Mouse (Mus musculus) hindbrain, embryonic 16.5 days (tissue): ENCODE results near the gene Trem2. TPM values are rescaled to one million over a fixed set of nuclear protein-coding genes. Genes with fewer than 3 reads are reported as not detected.
A peak's percentile ranks its signal among the peaks of the same experiment; 100 is the strongest.

Experiments
- ATAC-seq: fragments of 200-750 bp; cut with Nextera tagmentation; 2 replicates; pipeline ENCODE4 v1.8.0; 2017; ENCODE audit warnings: moderate TSS enrichment, moderate library complexity
- H3K27ac ChIP-seq: fragments of 300-500 bp; sonication (generic); 2 replicates; pipeline ENCODE4 v1.5.1; 2014; ENCODE audit warnings: low read depth, mild to moderate bottlenecking, control low read depth, low read length, moderate library complexity
- H3K27me3 ChIP-seq: fragments of 300-500 bp; sonication (generic); replicated peaks from 2 replicates; pipeline ENCODE4 v1.6.1; 2014; ENCODE audit warnings: low read length; ENCODE audit not compliant: control insufficient read depth, insufficient read depth
- H3K36me3 ChIP-seq: fragments of 300-500 bp; sonication (generic); 2 replicates; pipeline ENCODE4 v1.6.1; 2014; ENCODE audit warnings: mild to moderate bottlenecking, low read length, moderate library complexity, mixed read lengths; ENCODE audit not compliant: control insufficient read depth, insufficient read depth
- H3K4me1 ChIP-seq: fragments of 300-500 bp; sonication (generic); 2 replicates; pipeline ENCODE4 v1.6.1; 2014; ENCODE audit warnings: low read depth, low read length; ENCODE audit not compliant: control insufficient read depth, insufficient read depth
- H3K4me2 ChIP-seq: fragments of 300-500 bp; sonication (generic); 2 replicates; pipeline ENCODE4 v1.6.1; 2014; ENCODE audit warnings: mild to moderate bottlenecking, low read length, control low read depth, moderate library complexity
- H3K4me3 ChIP-seq: fragments of 300-500 bp; sonication (generic); 2 replicates; pipeline ENCODE4 v1.5.1; 2014; ENCODE audit warnings: mild to moderate bottlenecking, low read length, control low read depth, moderate library complexity
- H3K9ac ChIP-seq: fragments of 300-500 bp; sonication (generic); 2 replicates; pipeline ENCODE4 v1.6.1; 2014; ENCODE audit warnings: low read depth, mild to moderate bottlenecking, control low read depth, low read length, moderate library complexity
- H3K9me3 ChIP-seq: fragments of 300-500 bp; sonication (generic); 2 replicates; pipeline ENCODE4 v1.6.1; 2014; ENCODE audit warnings: mild to moderate bottlenecking, low read length, moderate library complexity; ENCODE audit not compliant: control insufficient read depth
- WGBS: fragments of 180-500 bp; shearing (Covaris S2); extraction: QIAGEN DNeasy Blood & Tissue Kit; methylation state at CpG from one replicate; pipeline ENCODE4 v1.1.7; 2014; 5-methylcytosine and 5-hydroxymethylcytosine counted together
- polyA plus RNA-seq: library from polyadenylated mRNA; unstranded; fragments of >200 nt; fragmentation: Nextera tagmentation; extraction: Ambion mirVana; gene quantifications from 2 replicates; pipeline ENCODE4 v1.2.1, GENCODE M21; 2015

Trem2 gene
- polyA plus RNA-seq, 1 experiment from 2014 or later = 6.7 TPM

- no peak overlapping the region for H3K9ac ChIP-seq
- H3K36me3 ChIP-seq = no peaks in the 10 kb centered on the region
- no peak overlapping the region for H3K4me3 ChIP-seq
- ATAC-seq = no peak
- 86% methylated on average over 2 of the region's 2 CpGs for WGBS
- H3K4me1 ChIP-seq = no peaks in the 10 kb centered on the region
- no peaks in the 10 kb centered on the region for H3K9me3 ChIP-seq
- H3K4me2 ChIP-seq = no peak overlapping the region
- H3K27ac ChIP-seq = no peak overlapping the region
- H3K27me3 ChIP-seq = no peaks in the 10 kb centered on the region
Observed at GRCm38 (mm10) chr17:48321279-48321678, 24.9 kb upstream of the Trem2 start.

DNA sequence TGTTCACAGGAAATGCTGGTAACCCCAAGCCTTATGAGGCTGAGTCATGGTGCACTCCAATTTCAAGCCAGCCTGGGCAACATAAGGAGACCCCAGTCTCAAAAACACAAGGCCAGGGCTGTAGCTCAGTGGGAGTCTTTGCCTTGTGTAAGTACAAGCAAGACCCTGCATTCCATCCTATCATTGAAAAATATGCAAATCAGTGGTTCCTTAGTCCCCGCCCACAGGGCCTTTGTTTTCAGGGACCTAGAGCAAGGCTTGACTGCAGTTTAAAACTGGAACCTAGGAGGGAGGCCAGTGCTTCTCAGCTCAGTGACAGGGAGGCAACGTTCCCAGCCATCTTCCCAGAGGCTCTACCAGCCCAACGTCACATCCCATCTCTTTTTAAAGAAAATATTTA lies 23.0 kb upstream of the Trem2 start:
- 61% methylated on average over 3 of the region's 3 CpGs for WGBS
- Histone ChIP-seq H3K4me1 (no peaks in the 10 kb centered on the region), H3K27ac (no peak overlapping the region), H3K9me3 (no peaks in the 10 kb centered on the region), H3K9ac (no peak overlapping the region), H3K27me3 (no peaks in the 10 kb centered on the region), H3K4me2 (no peak overlapping the region), H3K36me3 (no peaks in the 10 kb centered on the region), H3K4me3 (no peak overlapping the region)
- ATAC-seq = no peak

- Histone ChIP-seq H3K36me3 (no peaks in the 10 kb centered on the region), H3K4me2 (no peak overlapping the region), H3K4me3 (no peak overlapping the region), H3K9ac (no peak overlapping the region), H3K4me1 (no peaks in the 10 kb centered on the region), H3K9me3 (no peaks in the 10 kb centered on the region), H3K27me3 (no peaks in the 10 kb centered on the region), H3K27ac (no peak overlapping the region)
- WGBS = 98% methylated on average over 5 of the region's 5 CpGs
- ATAC-seq = no peak
Observed at GRCm38 (mm10) chr17:48324258-48324657, 21.9 kb upstream of the Trem2 start.

DNA sequence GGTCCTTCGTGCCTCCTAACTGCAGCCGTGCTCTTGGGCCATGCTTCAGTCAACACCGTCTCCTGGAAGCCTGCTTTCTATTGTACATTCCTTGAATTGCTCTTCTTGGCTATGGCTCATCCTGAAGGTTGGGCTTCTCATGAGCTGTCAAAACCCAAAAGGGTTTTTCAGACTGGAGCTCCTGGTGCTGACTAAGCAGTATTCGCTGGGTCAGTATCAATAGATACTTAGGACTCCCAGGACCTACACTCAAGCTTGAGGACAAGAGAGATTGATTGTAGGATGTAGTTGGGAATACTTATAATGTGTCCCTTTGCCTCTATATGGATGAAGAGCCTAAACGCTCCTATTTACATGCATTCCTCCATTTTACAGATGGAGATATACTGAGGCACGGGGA lies 21.1 kb upstream of the Trem2 start:
- Histone ChIP-seq H3K36me3 (no peaks in the 10 kb centered on the region), H3K4me3 (no peak overlapping the region), H3K4me1 (no peaks in the 10 kb centered on the region), H3K4me2 (no peak overlapping the region), H3K27ac (no peak overlapping the region), H3K27me3 (no peaks in the 10 kb centered on the region), H3K9me3 (no peaks in the 10 kb centered on the region), H3K9ac (no peak overlapping the region)
- no peak for ATAC-seq
- WGBS = 91% methylated on average over 6 of the region's 6 CpGs

DNA sequence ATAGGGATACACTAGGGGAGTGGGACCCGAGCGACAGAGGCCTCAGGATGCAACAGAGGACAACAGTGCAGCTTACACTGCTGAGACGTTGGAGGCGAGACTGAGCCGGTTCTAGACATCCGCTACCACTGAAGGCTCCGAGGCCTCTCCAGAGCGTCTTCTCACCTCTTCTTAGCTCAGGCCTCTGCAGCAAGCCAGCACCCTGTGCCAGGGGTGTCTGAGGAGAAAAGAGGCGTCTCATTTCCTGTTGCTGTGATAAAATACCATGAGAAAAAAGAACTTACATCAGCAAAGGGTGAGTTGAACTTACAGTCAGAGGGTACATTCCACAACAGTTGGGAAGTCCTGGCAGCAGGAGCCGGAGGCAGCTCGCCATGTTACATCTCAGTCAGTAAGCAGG lies 20.6 kb upstream of the Trem2 start:
- WGBS = 88% methylated on average over 11 of the region's 11 CpGs
- no peak for ATAC-seq
- Histone ChIP-seq H3K27me3 (no peaks in the 10 kb centered on the region), H3K4me2 (no peak overlapping the region), H3K9ac (no peak overlapping the region), H3K27ac (no peak overlapping the region), H3K4me3 (no peak overlapping the region), H3K4me1 (no peaks in the 10 kb centered on the region), H3K36me3 (no peaks in the 10 kb centered on the region), H3K9me3 (no peaks in the 10 kb centered on the region)

GRCm38 (mm10) chr17:48326656-48327055 lies 19.5 kb upstream of the Trem2 start:
- WGBS = 88% methylated on average over 4 of the region's 4 CpGs
- Histone ChIP-seq H3K4me1 (no peaks in the 10 kb centered on the region), H3K36me3 (no peaks in the 10 kb centered on the region), H3K27me3 (no peaks in the 10 kb centered on the region), H3K4me2 (no peak overlapping the region), H3K9me3 (no peaks in the 10 kb centered on the region), H3K4me3 (no peak overlapping the region), H3K27ac (no peak overlapping the region), H3K9ac (no peak overlapping the region)
- no peak for ATAC-seq

DNA sequence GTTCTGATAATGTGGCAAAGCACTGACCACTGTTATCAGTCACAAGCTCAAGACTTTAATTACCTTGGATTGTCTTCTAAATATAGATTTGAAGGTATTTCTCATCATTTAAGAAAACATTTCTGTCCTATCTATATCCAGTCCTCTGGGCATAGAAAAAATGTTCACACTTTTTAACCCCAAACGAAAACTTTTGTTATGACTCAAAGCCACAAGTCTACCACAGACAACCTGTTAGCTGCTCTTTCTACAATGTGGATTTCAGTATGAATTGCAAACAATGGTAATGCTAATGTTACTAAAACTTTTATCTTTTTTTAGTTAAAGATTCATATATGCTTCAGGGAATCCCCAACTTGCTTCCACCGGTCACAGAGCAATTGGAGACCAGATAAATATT lies 13.7 kb upstream of the Trem2 start:
- Histone ChIP-seq H3K9me3 (no peaks in the 10 kb centered on the region), H3K4me1 (no peaks in the 10 kb centered on the region), H3K36me3 (no peaks in the 10 kb centered on the region), H3K27ac (no peak overlapping the region), H3K9ac (no peak overlapping the region), H3K27me3 (no peaks in the 10 kb centered on the region), H3K4me2 (no peak overlapping the region), H3K4me3 (no peak overlapping the region)
- 93% methylated on average over 2 of the region's 2 CpGs for WGBS
- ATAC-seq = no peak

- Histone ChIP-seq H3K4me3 (no peak overlapping the region), H3K9ac (no peak overlapping the region), H3K27me3 (no peaks in the 10 kb centered on the region), H3K9me3 (no peaks in the 10 kb centered on the region), H3K27ac (no peak overlapping the region), H3K4me1 (no peaks in the 10 kb centered on the region), H3K4me2 (no peak overlapping the region), H3K36me3 (no peaks in the 10 kb centered on the region)
- no peak for ATAC-seq
- WGBS = 91% methylated on average over 4 of the region's 4 CpGs
Observed at GRCm38 (mm10) chr17:48334186-48334585, 12.0 kb upstream of the Trem2 start.

DNA sequence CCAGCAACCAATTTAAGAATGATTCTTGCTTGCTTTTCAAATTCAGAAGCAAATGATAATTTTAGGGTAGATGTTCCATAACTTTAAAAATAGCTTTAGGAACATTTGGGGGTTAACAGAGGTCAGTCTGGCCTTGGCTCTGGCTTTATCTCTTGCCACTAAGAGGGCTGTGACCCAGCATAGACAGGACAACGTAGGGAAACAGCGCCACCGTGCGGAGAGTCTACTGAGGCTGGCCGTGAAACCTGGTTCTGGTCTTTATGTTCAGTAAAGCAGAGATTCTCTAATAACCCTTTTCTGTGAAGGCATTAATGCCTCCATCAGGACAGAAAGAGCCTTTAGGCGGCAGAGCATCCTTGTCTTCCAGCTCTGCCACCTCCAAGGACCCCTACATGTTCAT lies 9.3 kb upstream of the Trem2 start:
- H3K4me1 ChIP-seq = no peaks in the 10 kb centered on the region
- H3K9me3 ChIP-seq = no peaks in the 10 kb centered on the region
- 3% methylated on average over 6 of the region's 6 CpGs for WGBS
- ATAC-seq = 0 out of 2 replicates have a peak, but pooled peaks have one; percentile 40
- no peak overlapping the region for H3K4me3 ChIP-seq
- H3K9ac ChIP-seq = no peak overlapping the region
- no peak overlapping the region for H3K27ac ChIP-seq
- H3K36me3 ChIP-seq = no peaks in the 10 kb centered on the region
- no peaks in the 10 kb centered on the region for H3K27me3 ChIP-seq
- H3K4me2 ChIP-seq = no peak overlapping the region

- no peak overlapping the region for H3K4me2 ChIP-seq
- 89% methylated on average over 1 of the region's 1 CpGs for WGBS
- H3K4me3 ChIP-seq = no peak overlapping the region
- no peaks in the 10 kb centered on the region for H3K36me3 ChIP-seq
- no peaks in the 10 kb centered on the region for H3K9me3 ChIP-seq
- no peaks in the 10 kb centered on the region for H3K27me3 ChIP-seq
- H3K27ac ChIP-seq = no peak overlapping the region
- no peak for ATAC-seq
- no peaks in the 10 kb centered on the region for H3K4me1 ChIP-seq
- H3K9ac ChIP-seq = no peak overlapping the region
Observed at GRCm38 (mm10) chr17:48340267-48340666, 5.9 kb upstream of the Trem2 start.
